Mouse (Mus musculus) right cerebral cortex, adult 2 months (tissue): ENCODE results near the gene Rpa2.

Source experiments
- DNase-seq, 2 experiments: peaks; one replicate each; pipeline ENCODE4 v3.0.0; 2021 to 2022; ENCODE audit warnings: low spot score in 2 of 2

Gene Rpa2

DNA sequence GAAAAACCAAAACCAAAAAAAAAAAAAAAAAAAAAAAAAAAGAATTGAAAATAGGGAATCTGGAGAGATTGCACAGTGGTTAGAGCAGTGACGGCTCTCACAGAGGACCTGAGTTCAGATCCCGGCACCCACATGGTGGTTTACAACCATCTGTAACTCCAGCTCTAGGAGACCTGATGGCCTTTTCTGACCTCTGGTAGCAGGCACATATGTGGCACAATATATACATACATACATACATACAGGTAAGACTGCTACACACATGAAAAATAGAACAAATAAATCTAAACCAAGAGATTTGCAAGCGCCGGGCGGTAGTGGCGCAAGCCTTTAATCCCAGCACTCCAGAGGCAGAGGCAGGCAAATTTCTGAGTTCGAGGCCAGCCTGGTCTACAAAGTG, 35.7 kb downstream of the Rpa2 start:
- no peak for DNase-seq

DNA sequence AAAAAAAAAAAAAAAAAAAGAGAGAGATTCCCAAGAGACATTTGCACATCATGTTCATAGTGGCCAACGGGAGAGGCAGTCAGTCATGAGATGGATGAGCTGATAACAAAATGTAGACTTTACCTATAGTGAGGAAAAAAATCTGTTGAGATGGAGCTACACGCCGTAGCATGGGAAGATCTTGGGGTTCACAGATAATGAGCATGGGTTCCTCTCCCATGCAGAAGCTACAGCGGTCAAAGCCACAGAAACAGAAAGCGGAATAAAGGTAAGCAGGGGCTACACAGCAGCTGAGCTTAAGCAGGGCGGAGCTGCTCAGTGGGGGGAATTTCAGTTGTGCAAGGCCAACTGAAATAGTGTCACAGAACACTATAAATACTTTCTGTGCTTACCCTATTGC, 36.2 kb downstream of the Rpa2 start:
- no peak for DNase-seq

DNA sequence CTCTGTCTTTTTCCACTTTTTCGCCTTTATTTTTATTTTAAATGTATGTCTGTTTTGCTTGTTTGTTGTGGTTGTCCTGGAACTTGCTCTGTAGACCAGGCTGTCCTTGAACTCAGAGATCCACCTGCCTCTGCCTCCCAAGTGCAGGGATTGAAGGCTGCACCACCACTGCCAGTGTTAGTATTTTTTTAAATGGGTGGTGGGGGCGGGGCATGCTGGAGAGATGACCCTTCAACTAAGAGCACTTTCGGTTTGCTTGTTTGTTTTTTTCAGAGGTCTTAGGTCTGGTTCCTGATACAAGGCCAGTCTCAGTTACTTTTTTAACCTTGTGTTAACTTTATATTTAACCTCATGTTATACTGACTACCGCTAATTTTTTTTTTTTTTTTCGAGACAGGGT, 37.0 kb downstream of the Rpa2 start:
- no peak for DNase-seq

DNA sequence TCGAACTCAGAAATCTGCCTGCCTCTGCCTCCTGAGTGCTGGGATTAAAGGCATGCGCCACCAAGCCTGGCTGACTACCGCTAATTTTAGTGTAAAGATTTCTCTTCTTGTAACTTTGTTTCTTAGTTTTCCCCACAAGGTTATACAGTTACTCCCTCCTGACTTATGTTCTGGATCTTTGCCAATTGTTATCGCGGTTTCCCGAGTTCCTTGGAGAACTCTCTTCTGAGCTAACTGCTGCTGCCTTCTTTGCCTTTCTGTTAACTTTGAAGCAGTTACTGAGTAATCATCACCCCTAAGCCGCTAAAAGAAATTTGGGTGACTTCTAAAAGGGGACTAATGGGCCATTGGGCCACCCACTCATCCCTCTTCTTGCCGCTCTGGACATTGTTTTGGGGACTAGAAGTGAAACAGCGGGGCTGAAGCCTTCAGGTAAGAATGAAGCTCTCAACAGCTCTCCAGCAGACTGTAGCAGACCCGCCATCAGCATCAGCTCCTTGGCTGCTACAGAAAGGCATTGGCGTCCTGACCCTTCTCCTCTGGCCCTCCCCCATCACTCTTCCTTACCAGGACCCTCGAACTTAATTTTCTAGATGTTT, 37.6 kb downstream of the Rpa2 start:
- no peak for DNase-seq

DNA sequence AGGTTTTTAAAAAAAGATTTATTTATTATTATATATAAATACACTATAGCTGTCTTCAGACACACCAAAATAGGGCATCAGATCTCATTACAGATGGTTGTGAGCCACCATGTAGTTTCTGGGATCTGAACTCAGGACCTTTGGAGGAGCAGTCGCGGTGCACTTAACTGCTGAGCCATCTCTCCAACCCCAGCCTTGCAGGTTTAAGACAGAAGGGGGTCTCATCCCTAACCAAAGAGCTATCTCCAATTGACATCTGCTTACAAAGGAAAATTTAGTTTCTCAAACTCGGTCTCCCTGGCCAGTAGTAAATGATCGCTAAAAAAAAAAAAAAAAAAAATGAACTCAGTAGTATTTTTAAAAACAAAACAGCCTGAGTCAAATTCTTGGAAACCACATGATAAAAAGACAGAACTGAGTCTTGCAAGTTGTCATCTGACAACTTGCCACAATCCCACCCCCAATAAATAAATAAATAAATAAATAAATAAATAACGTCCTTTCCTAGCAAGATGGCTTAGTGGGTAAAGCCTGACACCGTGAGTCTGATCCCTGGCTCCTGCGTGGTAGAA, 38.6 kb downstream of the Rpa2 start:
- DNase-seq: no peak

DNA sequence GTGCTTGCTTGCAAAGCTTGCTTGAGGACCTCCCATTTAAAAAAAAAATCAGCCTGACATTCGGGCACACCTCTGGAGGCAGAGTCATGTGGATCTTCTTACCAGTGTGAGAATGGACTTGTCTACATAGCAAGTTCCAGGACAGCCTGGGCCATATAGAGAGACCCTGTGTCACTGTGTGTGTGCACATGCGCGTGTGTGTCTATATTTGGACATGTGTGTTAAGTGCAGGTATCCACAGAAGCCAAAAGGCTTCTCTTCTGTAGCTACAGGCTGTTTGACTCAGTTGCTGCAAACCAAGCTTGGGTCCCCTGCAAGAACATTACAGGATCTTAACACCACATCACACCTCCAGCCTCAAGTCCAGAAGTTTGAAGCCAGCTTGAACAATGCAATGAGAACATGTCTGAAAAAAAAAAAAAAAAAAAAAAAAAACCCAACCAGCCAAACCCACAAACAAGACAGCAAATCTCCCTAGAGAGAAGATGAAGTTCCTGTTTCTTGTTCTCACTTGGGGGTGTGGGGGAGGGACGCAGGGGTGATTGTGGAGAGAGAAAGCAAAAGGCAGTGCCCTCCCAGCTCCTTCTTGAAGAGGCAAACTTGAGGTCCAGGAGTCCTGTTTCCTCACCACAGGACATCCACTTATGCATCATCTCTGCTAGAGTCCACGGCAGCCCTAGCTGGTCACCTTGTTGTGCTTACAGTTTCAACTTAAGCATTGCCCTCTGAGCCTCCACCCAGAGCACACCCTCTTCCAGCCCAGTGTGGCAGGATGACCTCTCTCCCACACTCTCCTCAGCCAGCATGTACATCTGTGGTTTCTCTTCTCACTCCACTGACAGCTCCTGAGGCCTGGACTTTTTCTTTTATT, 39.9 kb downstream of the Rpa2 start:
- no peak for DNase-seq

DNA sequence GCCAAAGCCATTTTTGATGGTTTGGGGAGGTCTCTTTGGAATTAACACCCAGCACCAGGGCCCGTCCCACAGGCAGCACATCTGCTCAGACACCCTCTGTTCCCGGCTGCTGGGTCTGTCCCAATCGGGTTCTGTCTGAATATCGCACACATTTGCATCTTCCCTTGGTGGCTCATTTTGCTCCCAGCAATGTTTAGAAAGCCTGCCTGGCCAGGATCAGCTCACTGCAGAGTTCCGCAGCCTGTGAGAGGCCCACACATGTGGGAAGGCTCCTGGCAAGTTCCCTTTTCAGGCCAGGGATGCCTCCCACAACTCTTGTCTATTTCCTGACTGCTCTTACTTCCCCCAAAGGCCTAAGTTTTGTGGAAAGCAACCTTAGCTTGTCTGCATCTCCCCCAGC, 41.5 kb downstream of the Rpa2 start:
- DNase-seq: peak; percentile 67 to 70

DNA sequence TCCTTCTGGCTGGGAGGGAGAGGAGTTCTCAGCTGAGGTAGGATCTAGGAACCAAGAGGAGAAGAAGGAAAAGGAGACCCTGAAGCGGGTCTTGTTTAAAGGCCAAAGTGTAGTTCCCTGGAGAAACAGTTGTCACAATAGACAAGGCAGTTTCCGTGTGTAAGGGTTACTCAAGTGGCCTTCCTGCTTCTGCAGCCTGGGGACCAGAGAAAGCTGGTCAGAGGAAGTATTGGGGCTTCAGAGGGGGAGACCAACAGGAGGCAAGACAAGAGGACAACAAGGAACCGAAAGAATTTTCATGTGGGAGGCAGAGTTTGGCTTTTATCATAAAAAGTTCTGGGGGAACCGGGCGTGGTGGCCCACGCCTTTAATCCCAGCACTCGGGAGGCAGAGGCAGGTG, 48.3 kb downstream of the Rpa2 start:
- no peak for DNase-seq

DNA sequence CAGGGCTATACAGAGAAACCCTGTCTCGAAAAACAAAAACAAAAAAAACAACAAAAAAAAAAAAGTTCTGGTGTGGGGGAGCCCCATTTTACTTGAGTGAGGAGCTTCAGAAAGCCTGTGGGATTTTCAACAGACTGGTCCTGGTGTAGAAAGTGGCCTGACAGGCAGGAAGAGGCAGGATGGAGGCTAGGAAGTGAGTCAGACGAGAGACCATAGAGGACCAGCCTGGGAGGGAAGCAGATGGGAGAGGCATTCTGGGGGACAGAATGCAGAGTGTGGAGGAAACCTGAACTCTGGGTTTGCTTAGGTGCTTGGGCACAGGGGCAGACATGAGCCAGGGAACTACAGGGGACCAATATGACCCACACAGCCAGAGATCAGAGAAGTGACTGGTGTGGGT, 48.7 kb downstream of the Rpa2 start:
- DNase-seq: no peak

DNA sequence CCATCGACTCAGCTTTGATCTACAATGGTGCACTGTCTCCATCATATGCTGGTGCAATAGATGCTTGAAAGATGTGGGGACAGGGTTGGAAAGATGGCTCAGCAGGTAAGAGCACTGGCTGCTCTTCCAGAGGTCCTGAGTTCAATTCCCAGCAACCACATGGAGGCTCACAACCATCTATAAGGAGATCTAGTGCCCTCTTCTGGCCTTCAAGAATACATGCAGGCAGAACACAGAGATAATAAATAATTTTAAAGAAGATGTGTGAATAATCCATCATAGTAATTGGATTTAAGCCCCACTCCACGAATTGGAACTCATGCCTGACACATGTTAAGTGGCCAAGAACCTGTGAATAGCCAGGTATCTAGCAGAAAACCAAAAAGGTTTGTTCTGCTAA, 50.3 kb downstream of the Rpa2 start:
- DNase-seq: no peak

DNA sequence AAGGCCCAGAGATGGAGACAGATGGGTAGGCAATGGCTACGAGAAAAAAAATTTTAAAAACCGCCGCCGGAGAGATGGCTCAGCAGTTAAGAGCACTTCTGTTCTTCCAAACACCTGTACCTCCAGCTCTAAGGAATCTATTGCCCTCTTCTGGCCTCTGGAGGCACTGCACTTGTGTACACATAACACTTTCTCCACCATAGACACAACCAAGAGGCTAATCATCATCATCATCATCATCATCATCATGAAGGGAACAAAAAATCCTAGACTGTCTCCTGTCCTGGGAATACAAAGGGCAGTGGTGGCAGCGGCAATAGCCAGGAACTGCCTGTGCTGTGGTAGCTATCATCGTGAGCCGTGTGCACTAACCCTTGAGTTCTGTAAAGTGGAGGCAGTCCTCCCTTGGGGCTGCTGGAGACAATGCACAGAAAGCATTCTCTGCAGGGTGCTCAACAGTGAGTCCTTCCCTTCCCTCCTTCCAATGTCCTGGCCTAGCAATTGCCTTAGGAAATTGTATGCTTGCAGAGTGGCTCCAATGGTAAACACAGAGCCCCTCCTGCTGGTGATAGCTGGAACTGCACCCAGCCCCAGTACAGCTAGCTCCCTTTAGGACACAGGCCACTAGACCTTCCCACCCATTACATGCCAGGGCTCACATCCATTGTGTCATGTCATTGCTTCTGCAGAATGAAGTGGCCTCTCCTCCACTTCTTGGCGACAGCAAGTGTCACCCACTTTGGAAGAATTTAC, 55.7 kb downstream of the Rpa2 start:
- peak; percentile 73 to 75 for DNase-seq
